Mouse (Mus musculus) G1E-ER4 (cell line): ENCODE data around the gene Crot. TPM values are rescaled to one million over a fixed set of nuclear protein-coding genes. Genes with fewer than 3 reads are reported as not detected.

Experiments used
- GATA1 ChIP-seq: IDR thresholded peaks from one replicate; pipeline ENCODE4 v1.8.0; 2012; ENCODE audit warnings: low read length, inconsistent platforms
- polyA plus RNA-seq: library from polyadenylated mRNA; stranded (reverse); fragments of >175 nt; gene quantifications from 2 replicates; pipeline ENCODE4 v1.2.3, GENCODE M21; 2012

Gene Crot
- 1.1 and 1.4 TPM in 2 replicates for polyA plus RNA-seq

DNA sequence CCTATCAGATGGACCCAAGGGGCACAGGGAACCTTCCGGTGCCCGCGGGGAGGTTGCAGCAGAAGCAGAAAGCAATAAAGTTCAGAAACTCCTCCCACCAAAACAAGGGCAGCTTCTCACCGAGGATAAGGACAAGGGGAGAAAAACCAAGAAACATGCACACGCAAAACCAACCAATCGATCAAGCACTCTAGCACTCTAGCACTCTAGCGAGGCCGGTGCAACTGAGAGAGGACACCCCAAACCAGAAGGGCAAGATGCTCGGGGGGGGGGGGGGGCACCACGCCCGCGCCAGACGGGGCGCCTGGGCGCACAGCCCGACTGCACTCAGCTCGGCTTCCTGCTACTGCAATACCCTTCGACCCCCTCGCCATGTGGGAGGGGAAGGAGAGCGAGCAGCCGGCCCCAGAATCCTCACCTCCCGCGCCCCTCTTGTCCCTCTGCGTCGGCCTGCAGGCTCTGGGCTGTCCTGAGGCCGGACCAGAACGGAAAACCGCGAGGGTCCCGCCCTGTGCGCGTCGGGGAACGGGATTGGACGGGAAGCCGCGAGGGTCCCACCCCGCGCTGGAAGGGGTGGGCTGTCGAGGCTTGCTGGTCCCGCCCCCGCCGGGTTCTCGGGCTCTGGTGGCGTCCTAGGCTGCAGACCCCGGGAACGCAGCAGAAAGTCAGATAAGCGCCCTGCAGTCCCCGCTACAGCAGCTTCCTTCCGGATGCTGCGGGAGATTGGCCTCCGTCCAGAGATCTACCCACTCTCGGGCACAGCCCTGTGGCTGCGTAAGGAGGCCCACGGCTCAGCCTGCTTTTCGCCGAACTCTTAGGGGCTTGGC is at the start of gene Crot:
Gene Crot, minus strand, starts transcription at position 639 of the 827 bp plus-strand sequence.
- no peak for TF ChIP-seq GATA1

DNA sequence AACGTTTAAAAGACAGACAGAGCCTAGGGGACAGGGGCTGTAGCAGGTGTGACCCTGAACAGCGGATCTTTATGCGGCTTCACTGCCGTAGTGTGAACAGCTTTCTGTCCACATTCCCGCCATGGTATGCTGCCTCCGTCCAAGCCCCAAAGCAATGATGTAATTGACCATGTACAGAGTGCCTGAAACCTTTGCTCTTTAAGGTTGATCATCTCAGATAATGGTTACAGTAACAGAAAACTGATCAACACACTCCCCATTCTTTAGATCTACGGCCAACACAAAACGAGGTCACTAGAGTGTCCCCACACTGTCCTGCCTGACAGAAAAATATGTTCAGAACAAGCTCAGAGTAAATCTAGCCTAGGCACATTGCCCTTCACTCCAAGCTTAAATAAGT is 48.8 kb upstream of the Crot start:
- TF ChIP-seq GATA1: no peak

DNA sequence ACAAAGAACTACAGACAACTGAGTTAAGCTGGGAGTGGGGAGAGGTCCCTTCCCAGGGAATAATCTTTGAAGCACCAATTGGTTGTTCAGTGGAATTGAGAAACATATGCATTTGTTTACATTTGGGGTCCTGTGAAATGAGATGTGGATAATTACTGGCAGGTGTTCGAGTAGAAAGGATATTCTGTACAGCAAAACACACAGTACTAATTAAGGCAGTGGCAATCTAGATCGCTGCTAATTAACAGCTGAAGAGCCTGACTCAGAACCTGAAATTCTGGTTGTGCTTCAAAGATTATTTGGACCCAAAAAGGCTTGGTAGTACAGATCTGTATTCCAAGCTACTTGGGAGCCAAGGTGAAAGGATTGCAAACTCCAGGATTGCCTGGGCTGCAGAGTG is 47.7 kb upstream of the Crot start:
- TF ChIP-seq GATA1: no peak

GRCm38 (mm10) chr5:9043582-9044267 is 46.6 kb upstream of the Crot start:
- TF ChIP-seq GATA1: no peak

- no peak for TF ChIP-seq GATA1
Measured at GRCm38 (mm10) chr5:9042721-9043416, 45.7 kb upstream of the Crot start.

DNA sequence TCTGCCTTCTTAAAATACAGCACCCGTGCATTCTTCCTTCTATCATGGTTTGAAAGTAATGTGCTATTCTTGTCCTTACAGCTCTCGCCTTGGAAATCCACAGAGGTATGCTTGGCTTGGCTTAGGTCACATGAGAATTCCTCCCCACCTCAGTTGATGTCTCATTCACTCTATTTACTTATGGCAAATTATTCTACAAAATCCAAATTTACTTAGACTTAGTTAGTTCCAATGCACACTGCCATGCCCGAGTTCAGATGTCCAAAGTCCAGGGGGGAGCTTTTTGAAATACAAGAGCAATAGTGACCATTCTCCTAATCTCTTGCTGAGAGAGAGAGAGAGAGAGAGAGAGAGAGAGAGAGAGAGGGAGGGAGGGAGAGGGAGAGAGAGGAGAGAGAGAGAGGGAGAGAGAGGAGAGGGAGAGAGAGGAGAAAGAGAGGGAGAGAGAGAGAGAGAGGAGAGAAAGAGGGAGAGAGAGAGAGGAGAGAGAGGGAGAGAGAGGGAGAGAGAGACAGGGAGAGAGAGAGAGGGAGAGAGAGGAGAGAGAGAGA is 43.6 kb upstream of the Crot start:
- TF ChIP-seq GATA1: no peak

DNA sequence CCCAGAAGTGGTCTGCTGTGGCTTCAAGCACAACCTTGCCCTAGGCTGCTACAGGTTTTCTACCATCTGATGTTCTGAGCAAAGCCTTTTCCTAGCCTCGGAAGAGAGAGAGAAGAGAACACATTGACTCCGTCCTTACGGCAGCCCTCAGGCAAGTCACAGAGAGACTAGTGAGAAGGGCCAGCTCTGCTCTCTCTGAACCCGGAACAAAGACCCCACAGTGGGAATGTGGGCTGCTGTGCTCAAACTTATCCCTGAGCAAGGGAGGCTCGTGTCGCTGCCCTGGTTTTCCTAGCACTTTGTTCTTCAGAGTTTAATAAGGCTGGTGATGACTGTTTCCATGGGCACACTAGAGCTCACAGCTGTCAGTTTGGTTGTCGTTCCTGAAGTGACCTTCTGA is 42.9 kb upstream of the Crot start:
- TF ChIP-seq GATA1: no peak

DNA sequence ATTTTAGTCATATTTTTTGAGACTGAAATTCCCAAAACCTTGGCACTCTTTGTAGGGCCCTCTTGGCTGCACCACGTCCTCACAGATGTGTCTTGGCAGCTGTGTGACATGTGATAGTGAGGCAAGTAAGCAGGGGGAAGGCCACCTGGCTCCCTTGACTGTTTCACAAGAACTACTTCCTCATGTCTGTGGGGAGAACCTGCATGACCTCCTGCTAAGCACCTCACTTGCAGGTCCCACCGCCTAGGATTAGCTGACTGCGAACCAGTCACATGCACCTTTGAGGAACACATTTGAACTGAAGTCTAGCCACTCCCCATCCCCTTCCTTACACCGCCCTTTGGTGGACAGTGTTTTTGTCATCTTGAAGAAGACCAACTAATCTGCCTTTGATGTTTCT is 40.2 kb upstream of the Crot start:
- no peak for TF ChIP-seq GATA1

GRCm38 (mm10) chr5:9035457-9035856 is 38.3 kb upstream of the Crot start:
- no peak for TF ChIP-seq GATA1

GRCm38 (mm10) chr5:9034535-9034934 is 37.4 kb upstream of the Crot start:
- TF ChIP-seq GATA1: no peak

- TF ChIP-seq GATA1: no peak
Measured at GRCm38 (mm10) chr5:9033843-9034242, 36.7 kb upstream of the Crot start.

DNA sequence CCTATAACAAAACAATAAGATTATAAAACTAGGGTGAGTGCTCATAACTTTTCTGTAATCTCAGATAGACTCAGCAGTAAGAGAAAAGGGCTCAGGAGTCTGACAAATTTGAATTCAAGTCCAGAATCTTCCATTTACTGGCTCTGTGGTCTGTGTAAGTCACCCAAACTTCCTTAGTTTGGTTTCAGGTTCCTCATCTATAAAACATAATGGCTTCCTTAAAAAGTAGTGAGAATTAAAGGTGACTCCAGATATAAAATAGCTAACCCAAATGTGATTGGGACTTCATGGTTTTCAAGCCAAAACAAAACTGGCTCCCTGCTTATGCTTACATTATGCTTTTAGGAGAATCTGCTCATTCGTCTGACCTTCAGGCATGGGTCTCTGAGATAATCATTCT is 35.5 kb upstream of the Crot start:
- TF ChIP-seq GATA1: no peak

- no peak for TF ChIP-seq GATA1
Measured at GRCm38 (mm10) chr5:9032101-9032590, 35.0 kb upstream of the Crot start.

GRCm38 (mm10) chr5:9028266-9028841 is 31.2 kb upstream of the Crot start:
- TF ChIP-seq GATA1: no peak

GRCm38 (mm10) chr5:9015352-9015751 is 18.2 kb upstream of the Crot start:
- no peak for TF ChIP-seq GATA1

GRCm38 (mm10) chr5:9014774-9015173 is 17.6 kb upstream of the Crot start:
- TF ChIP-seq GATA1: no peak

- TF ChIP-seq GATA1: no peak
Measured at GRCm38 (mm10) chr5:9011374-9011773, 14.2 kb upstream of the Crot start.
